Mouse (Mus musculus): ENCODE results near the gene F11. TPM values are rescaled to one million over a fixed set of nuclear protein-coding genes. Genes with fewer than 3 reads are reported as not detected.

The F11 gene
- total and polyA plus RNA-seq, 3 experiments: not detected

DNA sequence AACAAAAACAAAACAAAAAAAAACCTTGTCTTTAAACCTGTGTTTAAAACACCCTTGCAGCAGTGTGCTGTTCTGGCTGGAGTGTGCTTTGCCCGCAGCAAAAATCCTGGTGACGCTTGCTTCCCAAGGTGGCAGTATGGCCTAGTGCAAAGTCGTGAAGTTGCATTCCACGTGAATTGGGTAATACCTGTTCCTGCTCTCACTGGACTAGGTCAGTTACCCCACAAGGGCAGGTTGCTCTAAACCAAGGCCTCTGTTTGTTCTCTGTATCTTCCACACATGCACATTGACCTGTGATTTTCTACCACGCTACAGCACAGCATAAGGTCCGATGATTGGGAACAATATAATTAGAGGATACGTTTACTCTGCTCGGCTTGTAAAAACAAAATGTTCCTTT is 19.8 kb upstream of the F11 start:
- in situ Hi-C loops (cut with MboI; ENCODE audit: low pct_ligation_motif_present, low pct_unique_long_range_greater_than_20kb, low sequenced_read_pairs) (no loop called here), dilution Hi-C loops (cut with MboI; ENCODE audit: extremely low pct_ligation_motif_present, extremely low pct_unique_long_range_greater_than_20kb, low sequenced_read_pairs) (no loop called here)
- H3K36me3 ChIP-seq (replicated peaks in 1 of 2; ENCODE audit: control insufficient read depth in 1 of 2, insufficient read depth in 1 of 2, low read length in 1 of 2): no peaks in the 10 kb centered on the region

GRCm38 (mm10) chr8:45277453-45277852 is 15.6 kb upstream of the F11 start:
- in situ Hi-C loops (cut with MboI; ENCODE audit: low pct_ligation_motif_present, low pct_unique_long_range_greater_than_20kb, low sequenced_read_pairs): no loop called here
- H3K4me2 ChIP-seq (ENCODE audit: insufficient read depth, low read depth, poor library complexity, severe bottlenecking): no peak overlapping the region
- no peaks in the 10 kb centered on the region for H3K4me1 ChIP-seq (ENCODE audit: control insufficient read depth in 1 of 2, insufficient read depth in 2 of 2)
- no peaks in the 10 kb centered on the region for H3K36me3 ChIP-seq (replicated peaks in 1 of 2; ENCODE audit: control insufficient read depth in 1 of 2, insufficient read depth in 1 of 2, low read length in 1 of 2)
- no peak for DNase-seq (ENCODE audit: extremely low read depth)
- no peak overlapping the region for H3K27ac ChIP-seq (ENCODE audit: insufficient read depth, low read depth)
- H3K9ac ChIP-seq (ENCODE audit: insufficient read depth, low read depth): no peak overlapping the region
- H3K4me3 ChIP-seq (replicated peaks in 1 of 3; ENCODE audit: low read depth in 2 of 3, low read length in 2 of 3, poor library complexity in 1 of 3): no peak overlapping the region
- TF ChIP-seq CTCF (conservative IDR thresholded peaks at IDR 0.05 in 1 of 2, IDR thresholded peaks at IDR 0.05 in 1 of 2; ENCODE audit: low read depth in 2 of 2, low read length in 2 of 2) (no peak), JUND (conservative IDR thresholded peaks at IDR 0.05; ENCODE audit: low read depth, low read length) (no peak), MAX (IDR thresholded peaks at IDR 0.05; ENCODE audit: low read length) (no peak), ZMIZ1 (IDR thresholded peaks at IDR 0.05; ENCODE audit: low read depth, low read length) (no peak), RAD21 (IDR thresholded peaks at IDR 0.05; ENCODE audit: low read depth, low read length) (no peak), NELFE (IDR thresholded peaks at IDR 0.05; ENCODE audit: low read depth, low read length) (no peak), NRF1 (IDR thresholded peaks at IDR 0.05; ENCODE audit: low read depth, low read length) (no peak), ZC3H11A (IDR thresholded peaks at IDR 0.05; ENCODE audit: low read depth, low read length) (no peak), ZNF384 (IDR thresholded peaks at IDR 0.05; ENCODE audit: low read depth, low read length) (no peak)
- H3K27me3 ChIP-seq (replicated peaks): no peaks in the 10 kb centered on the region
- dilution Hi-C loops (cut with MboI; ENCODE audit: extremely low pct_ligation_motif_present, extremely low pct_unique_long_range_greater_than_20kb, low sequenced_read_pairs): no loop called here
- no peaks in the 10 kb centered on the region for H3K79me2 ChIP-seq (replicated peaks; ENCODE audit: control insufficient read depth, extremely low read depth, insufficient read depth, poor library complexity, severe bottlenecking)
- peaks cover 13% of the 10 kb centered on the region for H3K9me3 ChIP-seq (replicated peaks; ENCODE audit: low read length)

More for the DNA sequence above, 19.8 kb upstream of the F11 start:
- no peaks in the 10 kb centered on the region for H3K79me2 ChIP-seq (replicated peaks; ENCODE audit: control insufficient read depth, extremely low read depth, insufficient read depth, poor library complexity, severe bottlenecking)
- TF ChIP-seq CHD2 (IDR thresholded peaks at IDR 0.05; ENCODE audit: low read length) (no peak), EP300 (IDR thresholded peaks at IDR 0.05; ENCODE audit: low read length) (no peak), USF2 (conservative IDR thresholded peaks at IDR 0.05; ENCODE audit: low read depth, low read length) (no peak), E2F4 (IDR thresholded peaks at IDR 0.05; ENCODE audit: insufficient replicate concordance, low read depth, low read length) (no peak), HCFC1 (IDR thresholded peaks at IDR 0.05; ENCODE audit: low read depth, low read length) (no peak), GABPA (IDR thresholded peaks at IDR 0.05; ENCODE audit: insufficient replicate concordance, low read depth, low read length) (no peak), ZC3H11A (IDR thresholded peaks at IDR 0.05; ENCODE audit: low read depth, low read length) (no peak), MAX (IDR thresholded peaks at IDR 0.05; ENCODE audit: low read length) (no peak), NRF1 (IDR thresholded peaks at IDR 0.05; ENCODE audit: low read depth, low read length) (no peak), TCF12 (IDR thresholded peaks at IDR 0.05; ENCODE audit: low read depth, low read length) (no peak), KAT2A (IDR thresholded peaks at IDR 0.05; ENCODE audit: insufficient replicate concordance, low read length) (no peak), JUN (IDR thresholded peaks at IDR 0.05; ENCODE audit: insufficient read depth, low read depth, low read length) (no peak), BHLHE40 (IDR thresholded peaks at IDR 0.05; ENCODE audit: low read depth, low read length) (no peak), TBP (conservative IDR thresholded peaks at IDR 0.05; ENCODE audit: low read depth, low read length) (no peak)
- no peaks in the 10 kb centered on the region for H3K4me1 ChIP-seq (ENCODE audit: control insufficient read depth in 1 of 2, insufficient read depth in 2 of 2)
- H3K4me3 ChIP-seq (replicated peaks in 1 of 3; ENCODE audit: low read depth in 2 of 3, low read length in 2 of 3, poor library complexity in 1 of 3): no peak overlapping the region
- no peak for DNase-seq (ENCODE audit: extremely low read depth)
- H3K9ac ChIP-seq (ENCODE audit: insufficient read depth, low read depth): no peak overlapping the region
- peaks cover 7% of the 10 kb centered on the region for H3K9me3 ChIP-seq (replicated peaks; ENCODE audit: low read length)
- H3K4me2 ChIP-seq (ENCODE audit: insufficient read depth, low read depth, poor library complexity, severe bottlenecking): no peak overlapping the region
- no peak overlapping the region for H3K27ac ChIP-seq (ENCODE audit: insufficient read depth, low read depth)
- no peaks in the 10 kb centered on the region for H3K27me3 ChIP-seq (replicated peaks)
